Comparison of ENCODE assay signal across 26 mouse cellular contexts in the genomic region with DNA sequence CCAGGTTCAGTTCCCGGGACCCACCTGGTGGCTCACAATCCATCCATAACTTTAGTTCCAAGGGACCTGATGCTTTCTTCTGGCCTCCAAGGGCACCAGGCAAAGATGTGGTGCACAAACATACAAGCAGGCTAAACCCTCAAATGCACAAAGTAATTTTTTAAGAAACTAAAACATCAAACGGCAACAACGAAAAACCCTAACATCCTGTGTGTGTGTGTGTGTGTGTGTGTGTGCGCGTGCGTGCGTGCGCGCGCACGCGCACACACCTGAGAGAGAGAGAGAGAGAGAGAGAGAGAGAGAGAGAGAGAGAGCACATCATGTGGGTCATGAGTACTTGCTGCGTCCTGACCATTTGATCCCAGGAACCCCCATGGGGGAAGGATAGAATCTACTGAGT. TPM values are rescaled to one million over a fixed set of nuclear protein-coding genes. Genes with fewer than 3 reads are reported as not detected.
DNase-seq lines count a peak whose midpoint lies in the region; ATAC-seq and TF ChIP-seq lines count a peak whose summit lies in the region.
"Had no signal": no experiment of that assay in that cellular context is flagged by ENCODE, and none has a peak within 500 bp of the region (broad histone marks: within the 10 kb centered on the region; RNA-seq: fewer than 3 reads in every experiment).

No protein-coding gene starts in this region.

- no peak for DNase-seq in liver, embryonic 11.5 days (ENCODE audit: low spot score)
- DNase-seq in liver = no peak
- peak; percentile 44 for DNase-seq in T-cell, adult 2 months (ENCODE audit: low spot score)
- no peak for DNase-seq in liver, embryonic 14.5 days (ENCODE audit: low read depth in 3 of 3, low spot score in 3 of 3)
- DNase-seq in thymus, postnatal 14 days = peak; percentile 47
- DNase-seq in cerebellum, postnatal 25 days = no peak
- no peak for DNase-seq in gastrocnemius, postnatal 25 days
- DNase-seq: adrenal gland, adult 2 months; adrenal gland, postnatal 36 days; cerebellum, adult 18-20 months; cerebellum, postnatal 14 days; heart, adult 2 months; heart, postnatal 14 days; kidney, adult 11 months; kidney, postnatal 14 days; layer of hippocampus, adult 9-11 months; lung, postnatal 36 days; right cerebral cortex, postnatal 14 days had no signal

- H3K4me2 ChIP-seq in liver, embryonic 11.5 days = no peak overlapping the region
- no peak overlapping the region for H3K4me2 ChIP-seq in liver, embryonic 14.5 days (ENCODE audit: low read depth)
- no peak overlapping the region for H3K4me2 ChIP-seq in hindbrain, embryonic 13.5 days
- H3K4me2 ChIP-seq: embryonic facial prominence, embryonic 15.5 days; forebrain, embryonic 12.5 days; midbrain, embryonic 12.5 days; stomach, embryonic 15.5 days had no signal

- peaks cover 32% of the 10 kb centered on the region for H3K4me1 ChIP-seq in liver, embryonic 11.5 days (replicated peaks; ENCODE audit: control insufficient read depth, insufficient read depth, low read length)
- H3K4me1 ChIP-seq in liver, embryonic 14.5 days (replicated peaks; ENCODE audit: control insufficient read depth in 2 of 2, insufficient read depth in 2 of 2, low read length in 1 of 2) = peaks cover 59 to 67% of the 10 kb centered on the region in 2 experiments
- peaks cover 3% of the 10 kb centered on the region; the same call in 1 of the 2 replicates for H3K4me1 ChIP-seq in hindbrain, embryonic 13.5 days (replicated peaks)

- no peak for ATAC-seq in liver, embryonic 11.5 days (replicated peaks; ENCODE audit: low FRiP score)
- no peak for ATAC-seq in liver, embryonic 14.5 days (ENCODE audit: insufficient read depth)
- ATAC-seq in hindbrain, embryonic 13.5 days (ENCODE audit: low FRiP score) = no peak
- ATAC-seq: activated CD4-positive, CD25-positive, alpha-beta regulatory T cell, adult 4 months; hindbrain, postnatal 0 days had no signal

- H3K9ac ChIP-seq in liver, embryonic 11.5 days (ENCODE audit: low read depth, low read length) = no peak overlapping the region
- no peak overlapping the region; the same call in 1 of the 2 replicates for H3K9ac ChIP-seq in liver, embryonic 14.5 days (replicated peaks)
- H3K9ac ChIP-seq in hindbrain, embryonic 13.5 days = no peak overlapping the region
- H3K9ac ChIP-seq: embryonic facial prominence, embryonic 15.5 days; forebrain, embryonic 12.5 days; midbrain, embryonic 12.5 days; stomach, embryonic 15.5 days had no signal

- H3K27ac ChIP-seq in liver, embryonic 11.5 days (ENCODE audit: low read depth, low read length) = peak overlapping the region; percentile 28; the same call in 1 of the 2 replicates
- H3K27ac ChIP-seq in liver, embryonic 14.5 days = peak overlapping the region; percentile 99
- H3K27ac ChIP-seq in hindbrain, embryonic 13.5 days = no peak overlapping the region
- H3K27ac ChIP-seq: embryonic facial prominence, embryonic 10.5 days; embryonic facial prominence, embryonic 15.5 days; forebrain, embryonic 12.5 days; heart, adult 2 months; hindbrain, postnatal 0 days; midbrain, embryonic 12.5 days; stomach, embryonic 15.5 days had no signal

- H3K9me3 ChIP-seq in liver, embryonic 11.5 days (ENCODE audit: control insufficient read depth, low read length) = no peaks in the 10 kb centered on the region
- no peaks in the 10 kb centered on the region for H3K9me3 ChIP-seq in liver, embryonic 14.5 days (ENCODE audit: control insufficient read depth, low read length)
- no peaks in the 10 kb centered on the region for H3K9me3 ChIP-seq in hindbrain, embryonic 13.5 days
- H3K9me3 ChIP-seq: embryonic facial prominence, embryonic 10.5 days; embryonic facial prominence, embryonic 15.5 days; forebrain, embryonic 12.5 days; midbrain, embryonic 12.5 days; stomach, embryonic 15.5 days had no signal

- H3K4me3 ChIP-seq in liver, embryonic 11.5 days (ENCODE audit: low read depth, low read length) = no peak overlapping the region
- H3K4me3 ChIP-seq in liver, embryonic 14.5 days (ENCODE audit: insufficient read depth in 1 of 2, low read depth in 2 of 2, low read length in 2 of 2) = no peak overlapping the region
- no peak overlapping the region for H3K4me3 ChIP-seq in hindbrain, embryonic 13.5 days
- H3K4me3 ChIP-seq: embryonic facial prominence, embryonic 10.5 days; embryonic facial prominence, embryonic 15.5 days; forebrain, embryonic 12.5 days; heart, adult 2 months; midbrain, embryonic 12.5 days; stomach, embryonic 15.5 days had no signal

- H3K27me3 ChIP-seq in liver, embryonic 11.5 days (replicated peaks; ENCODE audit: control insufficient read depth, insufficient read depth, low read length) = no peaks in the 10 kb centered on the region
- no peaks in the 10 kb centered on the region for H3K27me3 ChIP-seq in liver, embryonic 14.5 days (ENCODE audit: control insufficient read depth, insufficient read depth, low read length)
- no peaks in the 10 kb centered on the region for H3K27me3 ChIP-seq in hindbrain, embryonic 13.5 days
- H3K27me3 ChIP-seq: embryonic facial prominence, embryonic 15.5 days; forebrain, embryonic 12.5 days; midbrain, embryonic 12.5 days; stomach, embryonic 15.5 days had no signal

- no peak for TF ChIP-seq EP300 in liver, embryonic 14.5 days (IDR thresholded peaks at IDR 0.05; ENCODE audit: low read depth)

- H3K36me3 ChIP-seq in liver, embryonic 11.5 days (ENCODE audit: control insufficient read depth, insufficient read depth, low read length) = no peaks in the 10 kb centered on the region
- no peaks in the 10 kb centered on the region for H3K36me3 ChIP-seq in liver, embryonic 14.5 days (replicated peaks; ENCODE audit: control insufficient read depth, insufficient read depth, low read depth)
- H3K36me3 ChIP-seq in hindbrain, embryonic 13.5 days = no peaks in the 10 kb centered on the region
- H3K36me3 ChIP-seq: embryonic facial prominence, embryonic 10.5 days; embryonic facial prominence, embryonic 15.5 days; forebrain, embryonic 12.5 days; midbrain, embryonic 12.5 days; stomach, embryonic 15.5 days had no signal

- TF ChIP-seq CTCF in liver, embryonic 14.5 days (IDR thresholded peaks at IDR 0.05; ENCODE audit: low read depth) = no peak

- 94% methylated on average over 13 of the region's 13 CpGs for WGBS in liver, embryonic 11.5 days
- WGBS in liver, embryonic 14.5 days (ENCODE audit: insufficient replicate concordance) = 93% methylated on average over 13 of the region's 13 CpGs
- 94% methylated on average over 13 of the region's 13 CpGs for WGBS in hindbrain, embryonic 13.5 days

RNA-seq across cellular contexts. Expression of a gene that starts 28.8 kb away (rescaled TPM):
- polyA plus RNA-seq in liver, embryonic 11.5 days (2014; fragmentation: Nextera tagmentation; extraction: Ambion mirVana) = 525 and 530 TPM in 2 replicates
- 195 and 227 TPM in 2 replicates for polyA plus RNA-seq in liver, embryonic 14.5 days (2012; rRNA removed)
- polyA plus RNA-seq in liver, embryonic 14.5 days (2014; fragmentation: Nextera tagmentation; extraction: Ambion mirVana) = 379 and 451 TPM in 2 replicates
- total RNA-seq in gastrocnemius, postnatal 25 days (2021) = 10 to 100 TPM; 31.4 to 44.8 TPM
- 74.3 and 75.2 TPM in 2 replicates for polyA plus RNA-seq in hindbrain, embryonic 13.5 days (2015; fragmentation: Nextera tagmentation; extraction: Ambion mirVana)

RNA-seq across cellular contexts. Expression of a gene that starts 31.6 kb away (rescaled TPM):
- polyA plus RNA-seq in liver, embryonic 11.5 days (2014; fragmentation: Nextera tagmentation; extraction: Ambion mirVana) = 20.7 and 21.3 TPM in 2 replicates
- 13.8 and 15.5 TPM in 2 replicates for polyA plus RNA-seq in liver, embryonic 14.5 days (2012; rRNA removed)
- 10.4 and 11.8 TPM in 2 replicates for polyA plus RNA-seq in liver, embryonic 14.5 days (2014; fragmentation: Nextera tagmentation; extraction: Ambion mirVana)
- 10 to 100 TPM in 1 of 2 experiments, 1 to 10 TPM in 1; 9.6 to 10.0 TPM for total RNA-seq in gastrocnemius, postnatal 25 days (2021)
- 23.4 and 23.5 TPM in 2 replicates for polyA plus RNA-seq in hindbrain, embryonic 13.5 days (2015; fragmentation: Nextera tagmentation; extraction: Ambion mirVana)

Comparison
In these comparisons a context has a peak if more than half of its experiments do, and no peak if none do; other contexts are left out.
1. DNase-seq: peak in T-cell, adult 2 months (single experiment) and thymus, postnatal 14 days (single experiment); none in liver, embryonic 11.5 days (single experiment), liver (single experiment), liver, embryonic 14.5 days (0 of 3), cerebellum, postnatal 25 days (0 of 2) and gastrocnemius, postnatal 25 days (single experiment).